Mouse (Mus musculus): ENCODE measurements around the gene Senp7.
"Not testable (repeated sequence)": the region's sequence is repeated elsewhere in the genome, so short reads cannot be mapped to it uniquely, and the experiment has no call there.

Gene Senp7

GRCm38 (mm10) chr16:56048038-56048437 is at the start of gene Senp7:
Gene Senp7, plus strand, starts transcription at chr16:56048338.
- not testable (repeated sequence) for DNase-seq

GRCm38 (mm10) chr16:56006798-56007197 is 41.3 kb upstream of the Senp7 start:
- no peak for DNase-seq

GRCm38 (mm10) chr16:56008862-56009261 is 39.3 kb upstream of the Senp7 start:
- no peak for DNase-seq

- no peak for DNase-seq
These were observed 35.1 kb upstream of the Senp7 start for GRCm38 (mm10) chr16:56012789-56013743.

GRCm38 (mm10) chr16:56014076-56014475 is 34.1 kb upstream of the Senp7 start:
- DNase-seq: no peak

GRCm38 (mm10) chr16:56019660-56020059 is 28.5 kb upstream of the Senp7 start:
- DNase-seq: no peak

GRCm38 (mm10) chr16:56027854-56028629 is 20.1 kb upstream of the Senp7 start:
- no peak for DNase-seq

- DNase-seq: no peak
These were observed 19.2 kb upstream of the Senp7 start for GRCm38 (mm10) chr16:56028722-56029551.

- peak; percentile 99 for DNase-seq
These were observed 18.5 kb upstream of the Senp7 start, which contains the start of gene Pcnp for GRCm38 (mm10) chr16:56029661-56030082. Gene Pcnp, minus strand, starts transcription at chr16:56029739.

GRCm38 (mm10) chr16:56034566-56034965 is 13.6 kb upstream of the Senp7 start:
- DNase-seq: no peak

- no peak for DNase-seq
These were observed 11.6 kb upstream of the Senp7 start for GRCm38 (mm10) chr16:56036501-56036900.

- DNase-seq: peak; percentile 96
These were observed 10.8 kb upstream of the Senp7 start, which contains the start of gene Trmt10c for GRCm38 (mm10) chr16:56037138-56038010. Gene Trmt10c, minus strand, starts transcription at chr16:56037819.

GRCm38 (mm10) chr16:56038090-56038489 is 10.0 kb upstream of the Senp7 start:
- DNase-seq: no peak

- no peak for DNase-seq
These were observed 7.8 kb downstream of the Senp7 start for GRCm38 (mm10) chr16:56055911-56056310.

GRCm38 (mm10) chr16:56056944-56057590 is 8.9 kb downstream of the Senp7 start:
- no peak for DNase-seq

- no peak for DNase-seq
These were observed 10.0 kb downstream of the Senp7 start for GRCm38 (mm10) chr16:56058151-56058550.

- no peak for DNase-seq
These were observed 14.0 kb downstream of the Senp7 start for GRCm38 (mm10) chr16:56061995-56062594.

GRCm38 (mm10) chr16:56062981-56063380 is 14.8 kb downstream of the Senp7 start:
- no peak for DNase-seq

GRCm38 (mm10) chr16:56064334-56064990 is 16.3 kb downstream of the Senp7 start:
- DNase-seq: peak; percentile 75

- DNase-seq: no peak
These were observed 18.0 kb downstream of the Senp7 start for GRCm38 (mm10) chr16:56066113-56066512.
